Mouse (Mus musculus): ENCODE data around the gene Socs1.

GRCm38 (mm10) chr16:10774726-10775125 lies 10.6 kb downstream of the Socs1 start:
- TF ChIP-seq HCFC1 (IDR thresholded peaks at IDR 0.05; ENCODE audit: borderline replicate concordance, insufficient read depth, low read length), result no peak
- TF ChIP-seq ZNF384 (IDR thresholded peaks at IDR 0.05; ENCODE audit: low read depth, low read length), result no peak
- TF ChIP-seq ZC3H11A (IDR thresholded peaks at IDR 0.05; ENCODE audit: borderline replicate concordance, low read depth, low read length), result no peak

Data from ES-E14 (cell line).